8 mouse cellular contexts compared by ENCODE assay signal in the genomic region with DNA sequence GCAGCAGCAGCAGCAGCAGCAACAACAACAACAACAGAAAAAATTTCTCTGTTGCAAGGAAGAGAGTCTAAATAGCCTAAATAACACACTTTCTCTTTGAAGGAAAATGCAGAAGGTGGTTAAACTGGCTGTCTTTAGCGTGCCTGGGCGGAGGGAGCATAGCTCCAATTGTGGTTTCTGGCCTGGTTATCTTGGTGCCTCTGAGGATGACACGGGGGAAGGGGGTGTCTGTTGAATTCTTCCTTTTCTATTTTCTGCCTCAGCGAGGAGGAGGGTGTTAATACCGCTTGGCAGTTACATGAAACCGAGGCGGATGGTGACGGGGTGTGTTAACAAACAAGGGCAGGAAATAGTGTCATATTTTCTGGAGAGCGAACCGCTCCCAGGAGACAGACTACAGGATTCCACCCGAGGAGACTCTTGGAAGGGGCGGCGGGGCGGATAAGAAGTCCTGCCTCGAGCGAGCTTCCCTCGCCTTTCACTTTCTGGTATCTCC. TPM values are rescaled to one million over a fixed set of nuclear protein-coding genes. Genes with fewer than 3 reads are reported as not detected.
DNase-seq lines count a peak whose midpoint lies in the region; ATAC-seq and TF ChIP-seq lines count a peak whose summit lies in the region.

No protein-coding gene starts in this region.

- H3K4me2 ChIP-seq in hindbrain, embryonic 12.5 days (replicated peaks) = peak overlapping the region; percentile 42
- peak overlapping the region; percentile 73 for H3K4me2 ChIP-seq in lung, postnatal 0 days (replicated peaks; ENCODE audit: low read depth, low read length)

- peak overlapping the region; percentile 10 for H3K4me3 ChIP-seq in hindbrain, embryonic 12.5 days
- H3K4me3 ChIP-seq in lung, postnatal 0 days (ENCODE audit: low read depth, low read length) = peak overlapping the region; percentile 41

- peaks cover 3% of the 10 kb centered on the region; the same call in 1 of the 2 replicates for H3K4me1 ChIP-seq in hindbrain, embryonic 12.5 days
- no peaks in the 10 kb centered on the region for H3K4me1 ChIP-seq in lung, postnatal 0 days (ENCODE audit: insufficient read depth, low read depth, low read length)

- no peak for TF ChIP-seq POLR2A in brain, embryonic 14.5 days (IDR thresholded peaks at IDR 0.05; ENCODE audit: borderline replicate concordance, extremely low read depth, insufficient read depth, insufficient read length, poor library complexity, severe bottlenecking)

- no peak overlapping the region for H3K9ac ChIP-seq in hindbrain, embryonic 12.5 days
- peak overlapping the region; percentile 21; the same call in 1 of the 2 replicates for H3K9ac ChIP-seq in lung, postnatal 0 days (replicated peaks; ENCODE audit: low read depth)

- no peak overlapping the region for H3K27ac ChIP-seq in hindbrain, embryonic 12.5 days
- peak overlapping the region; percentile 6; the same call in 1 of the 2 replicates for H3K27ac ChIP-seq in lung, postnatal 0 days (ENCODE audit: low read length)

- no peak for TF ChIP-seq CTCF in brain, embryonic 14.5 days (IDR thresholded peaks at IDR 0.05; ENCODE audit: borderline replicate concordance, extremely low read depth, insufficient read depth, insufficient read length)
- no peak for TF ChIP-seq CTCF in lung, postnatal 0 days (IDR thresholded peaks at IDR 0.05)

- 34% methylated on average over 17 of the region's 17 CpGs for WGBS in hindbrain, embryonic 12.5 days
- WGBS in lung, postnatal 0 days = 16% methylated on average over 17 of the region's 17 CpGs

- DNase-seq in cerebellum, adult 18-20 months = peak; percentile 13 to 33
- DNase-seq in cerebellum, adult 9-10 months = no peak
- peak; percentile 62 for DNase-seq in brain, embryonic 14.5 days (ENCODE audit: low read depth)
- DNase-seq in frontal cortex, postnatal 36 days (ENCODE audit: low spot score in 2 of 2) = peak; percentile 77 to 81
- DNase-seq in layer of hippocampus, postnatal 14 days (ENCODE audit: low spot score in 2 of 2) = peak; percentile 21 to 27
- DNase-seq in lung, postnatal 0 days (ENCODE audit: low spot score) = peak; percentile 66
- peak; percentile 21 for DNase-seq in right cerebral cortex, postnatal 4 days

- no peak for TF ChIP-seq EP300 in lung, postnatal 0 days (IDR thresholded peaks at IDR 0.05)

- H3K27me3 ChIP-seq in hindbrain, embryonic 12.5 days = peaks cover 10% of the 10 kb centered on the region
- no peaks in the 10 kb centered on the region for H3K27me3 ChIP-seq in lung, postnatal 0 days (replicated peaks; ENCODE audit: insufficient read depth, low read length)

- no peaks in the 10 kb centered on the region for H3K9me3 ChIP-seq in hindbrain, embryonic 12.5 days (replicated peaks)
- H3K9me3 ChIP-seq in lung, postnatal 0 days (ENCODE audit: low read length) = no peaks in the 10 kb centered on the region

- no peaks in the 10 kb centered on the region for H3K36me3 ChIP-seq in hindbrain, embryonic 12.5 days
- H3K36me3 ChIP-seq in lung, postnatal 0 days (ENCODE audit: insufficient read depth, low read length) = no peaks in the 10 kb centered on the region

- ATAC-seq in hindbrain, embryonic 12.5 days (ENCODE audit: low FRiP score) = no peak
- ATAC-seq in lung, postnatal 0 days = peak; percentile 76

RNA-seq across cellular contexts. Expression of gene Gm525, which starts 27.2 kb away (rescaled TPM):
- polyA plus RNA-seq in brain, embryonic 14.5 days (2012; rRNA removed) = 0.56 TPM in 1 of 2 replicates, not detected in the other
- 0.58 TPM in 1 of 2 replicates, not detected in the other for polyA plus RNA-seq in hindbrain, embryonic 12.5 days (2016; fragmentation: Nextera tagmentation; extraction: Ambion mirVana)
- total RNA-seq in layer of hippocampus, postnatal 14 days (2021) = not detected
- polyA plus RNA-seq in lung, postnatal 0 days (2015; fragmentation: Nextera tagmentation; extraction: Ambion mirVana) = 0.25 and 0.27 TPM in 2 replicates

RNA-seq across cellular contexts. Expression of gene Dgke, which starts 34.2 kb away (rescaled TPM):
- polyA plus RNA-seq in brain, embryonic 14.5 days (2012; rRNA removed) = 18.4 and 23.1 TPM in 2 replicates
- polyA plus RNA-seq in hindbrain, embryonic 12.5 days (2016; fragmentation: Nextera tagmentation; extraction: Ambion mirVana) = 10.6 and 11.9 TPM in 2 replicates
- total RNA-seq in layer of hippocampus, postnatal 14 days (2021) = 10 to 100 TPM; 36.7 to 39.5 TPM
- polyA plus RNA-seq in lung, postnatal 0 days (2015; fragmentation: Nextera tagmentation; extraction: Ambion mirVana) = 3.4 and 3.6 TPM in 2 replicates
